Mouse (Mus musculus) activated CD4-positive, CD25-positive, alpha-beta regulatory T cell, adult 4 months (primary cell): ENCODE data around the gene Apof. TPM values are rescaled to one million over a fixed set of nuclear protein-coding genes. Genes with fewer than 3 reads are reported as not detected.

Experiments used
- ATAC-seq: one replicate; pipeline ENCODE4 v1.8.0; 2017
- polyA plus RNA-seq, 2 experiments: library from polyadenylated mRNA; unstranded; fragments of 100-300 nt; shearing (Covaris generic); gene quantifications; one replicate each; pipeline ENCODE4 v1.2.1; 2017

Apof gene
- not detected for polyA plus RNA-seq

GRCm38 (mm10) chr10:128268371-128268770, at the start of gene Apof:
Gene Apof (plus strand): TSS chr10:128268671.
- no peak for ATAC-seq

GRCm38 (mm10) chr10:128221533-128222286, 46.8 kb upstream of the Apof start:
- ATAC-seq, result peak; percentile 65

GRCm38 (mm10) chr10:128225064-128225463, 43.4 kb upstream of the Apof start:
- ATAC-seq, result no peak

- no peak for ATAC-seq
Measured at GRCm38 (mm10) chr10:128225538-128225937, 42.9 kb upstream of the Apof start, which contains the start of gene Mip. Gene Mip (plus strand): TSS chr10:128225838.

GRCm38 (mm10) chr10:128227592-128227991, 40.9 kb upstream of the Apof start:
- no peak for ATAC-seq

GRCm38 (mm10) chr10:128228009-128228408, 40.5 kb upstream of the Apof start:
- no peak for ATAC-seq

GRCm38 (mm10) chr10:128230582-128230981, 37.9 kb upstream of the Apof start:
- ATAC-seq, result no peak

- peak; percentile 6 for ATAC-seq
Measured at GRCm38 (mm10) chr10:128231146-128231545, 37.3 kb upstream of the Apof start.

GRCm38 (mm10) chr10:128231697-128232419, 36.6 kb upstream of the Apof start, which contains the start of gene Timeless:
Gene Timeless (plus strand): TSS chr10:128232065.
- peak; percentile 68 for ATAC-seq

- ATAC-seq, result peak; percentile 48
Measured at GRCm38 (mm10) chr10:128232420-128232985, 36.0 kb upstream of the Apof start.

- no peak for ATAC-seq
Measured at GRCm38 (mm10) chr10:128236321-128236720, 32.1 kb upstream of the Apof start.

- ATAC-seq, result no peak
Measured at GRCm38 (mm10) chr10:128237807-128238480, 30.5 kb upstream of the Apof start.

GRCm38 (mm10) chr10:128239140-128239539, 29.3 kb upstream of the Apof start:
- no peak for ATAC-seq

- ATAC-seq, result no peak
Measured at GRCm38 (mm10) chr10:128240131-128240530, 28.3 kb upstream of the Apof start.

GRCm38 (mm10) chr10:128243252-128243651, 25.2 kb upstream of the Apof start:
- no peak for ATAC-seq

GRCm38 (mm10) chr10:128244121-128244520, 24.4 kb upstream of the Apof start:
- ATAC-seq, result no peak

GRCm38 (mm10) chr10:128247020-128247732, 21.3 kb upstream of the Apof start:
- no peak for ATAC-seq

GRCm38 (mm10) chr10:128250565-128250964, 17.9 kb upstream of the Apof start:
- ATAC-seq, result no peak

- no peak for ATAC-seq
Measured at GRCm38 (mm10) chr10:128253677-128254255, 14.7 kb upstream of the Apof start, which contains the start of gene Apon. Gene Apon (plus strand): TSS chr10:128254096.

- no peak for ATAC-seq
Measured at GRCm38 (mm10) chr10:128255925-128256324, 12.5 kb upstream of the Apof start.

GRCm38 (mm10) chr10:128256328-128256727, 12.1 kb upstream of the Apof start:
- no peak for ATAC-seq

- ATAC-seq, result no peak
Measured at GRCm38 (mm10) chr10:128258953-128259352, 9.5 kb upstream of the Apof start.
